Mouse (Mus musculus) kidney, adult 9 months (tissue): Measurements from ENCODE around the gene Camk2n1.

Experiments
- DNase-seq: peaks from one replicate; pipeline ENCODE4 v3.0.0; 2022

Camk2n1 gene

DNA sequence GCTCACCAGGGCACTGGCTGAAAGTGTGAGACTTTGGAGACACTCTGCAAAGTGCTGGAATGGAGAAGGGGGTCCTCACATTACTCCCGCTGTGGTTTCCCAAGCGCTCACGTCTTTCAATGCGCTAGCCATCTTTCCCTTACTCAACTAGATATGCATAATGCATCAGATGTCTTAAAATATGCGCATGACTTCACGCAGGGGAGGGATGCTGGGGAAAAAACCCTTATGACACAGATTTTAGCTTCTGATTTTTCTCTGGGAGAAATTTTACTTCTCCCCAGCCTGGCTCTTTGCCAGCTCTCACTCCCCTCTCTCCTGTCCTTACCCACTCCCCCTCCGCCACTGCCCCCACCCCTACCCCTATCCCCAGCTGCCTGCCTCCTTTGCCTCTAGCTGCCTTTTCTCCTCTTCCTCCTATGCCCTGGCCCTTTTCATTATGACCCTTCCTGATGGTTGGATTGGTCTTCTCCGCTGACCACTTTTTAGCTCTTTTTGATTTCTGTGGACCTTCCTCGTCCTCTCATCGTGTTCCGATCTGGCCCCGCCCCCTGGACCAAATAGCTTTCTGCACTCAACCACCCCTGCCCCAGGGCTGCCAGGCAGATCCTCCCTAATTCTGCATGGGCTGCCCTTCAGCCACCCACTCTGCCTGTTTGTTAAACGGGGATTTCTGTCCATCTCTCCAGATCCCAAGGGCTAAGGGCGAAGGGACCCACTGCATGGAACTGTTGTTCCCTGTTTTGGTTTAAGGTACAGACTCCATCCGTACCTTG lies 6.1 kb upstream of the Camk2n1 start:
- no peak for DNase-seq

DNA sequence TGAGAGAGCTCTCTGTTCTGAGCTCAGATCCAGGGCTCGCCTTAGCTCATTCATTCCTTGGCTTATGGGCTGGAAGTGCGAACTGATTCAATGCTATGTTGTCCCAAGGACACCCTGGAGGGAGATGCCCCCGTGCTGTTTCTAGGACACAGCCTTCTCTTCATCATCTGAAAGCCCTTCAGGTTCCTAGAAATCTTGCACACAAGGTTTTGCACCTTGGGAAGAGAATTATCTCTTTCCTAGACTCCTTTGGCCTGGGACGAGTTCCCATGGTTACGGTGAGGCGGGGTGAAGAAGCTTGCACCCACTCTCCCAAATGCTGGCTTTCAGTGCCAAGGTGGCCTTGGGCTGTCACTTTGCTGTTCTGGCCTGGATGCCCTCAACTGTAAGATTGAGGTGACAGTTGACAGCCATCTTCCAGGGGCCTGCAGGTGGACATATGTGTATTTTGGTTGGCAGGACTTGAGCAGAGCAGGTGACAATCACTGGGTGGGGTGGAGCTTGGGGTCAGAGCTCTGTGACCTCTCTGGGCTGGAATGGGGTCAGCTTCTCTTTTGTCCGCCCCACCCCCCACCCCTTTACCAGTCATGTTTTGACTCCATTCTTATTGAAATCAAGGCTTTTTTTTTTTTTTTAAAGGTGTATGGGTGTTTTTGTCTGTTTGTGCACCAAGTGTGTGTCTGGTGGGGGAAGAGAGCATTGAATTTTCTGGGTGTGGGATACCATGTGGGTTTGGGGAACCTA lies 5.1 kb upstream of the Camk2n1 start:
- no peak for DNase-seq

DNA sequence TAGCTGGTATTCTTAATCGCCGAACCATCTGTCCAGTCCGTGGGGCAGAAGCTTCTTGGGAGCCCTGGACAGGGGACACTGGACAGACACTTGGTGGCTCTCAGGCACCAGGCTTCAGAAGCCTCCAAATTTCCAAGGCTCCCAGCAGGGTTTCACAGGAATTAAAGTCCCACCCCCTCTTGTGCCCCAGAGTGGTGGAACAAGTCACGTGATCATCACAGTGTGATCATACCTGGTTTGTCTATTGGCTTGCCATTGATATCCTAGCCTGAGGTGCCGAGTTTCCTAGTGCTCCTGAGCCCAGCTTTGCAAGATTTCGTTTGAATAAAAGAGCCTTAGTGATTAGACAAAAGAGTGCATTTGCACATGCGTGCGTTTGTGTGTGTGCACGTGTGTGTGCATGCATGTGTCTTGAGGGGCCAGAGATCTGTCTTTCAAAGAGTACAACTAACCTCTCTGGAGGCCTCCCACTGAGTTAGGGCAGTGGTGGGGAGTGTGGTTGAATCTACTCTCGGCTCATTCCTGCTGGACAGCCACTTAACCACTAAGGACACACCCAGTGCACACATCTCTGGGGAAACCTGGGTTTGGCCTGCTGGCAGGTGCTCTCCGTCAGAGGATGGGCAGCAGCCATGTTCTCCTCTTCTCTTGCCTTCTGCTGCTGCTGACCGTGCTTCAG lies 4.3 kb upstream of the Camk2n1 start:
- DNase-seq: no peak

DNA sequence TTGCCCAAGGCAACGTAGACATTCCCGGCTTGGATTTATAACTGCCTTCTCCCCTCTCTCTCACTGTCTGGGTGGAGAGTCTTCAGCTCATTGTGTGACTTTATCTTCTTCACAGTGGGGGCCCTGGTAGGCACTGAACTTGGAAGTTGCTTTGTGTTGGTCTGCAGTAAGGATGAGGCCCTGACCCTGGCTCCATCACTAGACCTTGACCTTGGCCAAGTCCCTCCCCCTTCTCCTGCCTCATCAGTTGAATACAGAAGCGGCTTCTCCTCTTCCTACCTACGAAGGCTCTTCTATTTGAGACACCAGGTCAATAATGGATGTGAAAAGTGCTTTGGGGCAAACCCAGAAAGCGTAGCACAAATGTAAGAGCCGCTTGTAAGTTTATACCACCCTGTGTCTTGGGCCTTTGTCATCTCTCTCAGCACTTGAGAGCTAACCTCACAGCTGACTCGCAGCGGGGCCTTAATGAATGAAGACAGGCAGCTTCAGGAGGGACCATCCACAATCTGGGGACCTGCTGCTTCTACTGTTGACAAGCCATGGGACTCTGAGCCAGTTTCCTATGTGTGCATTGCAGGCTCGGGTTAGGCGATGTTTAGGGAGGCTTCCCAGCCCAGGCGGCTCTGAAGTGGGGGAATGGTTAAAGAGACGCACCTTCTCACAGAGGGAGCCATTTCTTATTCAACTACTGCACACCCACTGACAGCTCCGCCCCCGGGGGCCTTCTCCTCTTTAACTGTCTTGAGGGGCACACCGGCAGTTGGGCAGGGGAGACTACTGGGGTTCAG lies 1.6 kb upstream of the Camk2n1 start:
- DNase-seq: no peak

- peak; percentile 91 for DNase-seq
These were observed 889 bp upstream of the Camk2n1 start for GRCm38 (mm10) chr4:138453097-138453752.

DNA sequence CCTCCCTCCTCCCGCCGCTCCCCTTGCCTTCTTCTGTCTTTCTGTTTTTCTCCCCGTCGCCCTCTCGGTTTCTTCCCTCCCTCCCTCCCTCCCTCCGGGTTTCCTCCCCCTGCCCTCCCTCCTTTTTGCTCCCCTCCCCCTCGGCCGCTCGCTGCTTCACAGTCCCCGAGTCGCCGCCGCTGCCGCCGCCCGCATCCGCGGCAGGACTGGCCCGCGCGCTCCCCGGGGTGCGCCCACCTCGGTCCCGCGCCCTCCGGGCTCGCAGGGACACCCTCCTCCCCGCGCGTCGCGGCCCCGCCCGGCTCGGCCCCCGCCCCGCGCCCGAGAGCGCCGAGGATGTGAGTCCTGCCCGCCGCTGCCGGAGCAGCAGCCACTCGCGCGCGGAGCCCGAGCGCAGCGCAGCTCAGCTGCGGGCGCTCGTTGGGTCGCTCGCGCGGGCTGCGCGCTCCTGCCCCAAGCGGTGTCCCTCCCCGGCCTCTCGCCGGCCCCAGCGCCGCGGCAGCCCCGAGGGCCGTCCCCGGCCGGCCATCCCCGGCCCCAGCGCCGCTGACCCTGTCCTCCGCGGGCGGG lies 542 bp downstream of the Camk2n1 start:
- peak; percentile 69 for DNase-seq

DNA sequence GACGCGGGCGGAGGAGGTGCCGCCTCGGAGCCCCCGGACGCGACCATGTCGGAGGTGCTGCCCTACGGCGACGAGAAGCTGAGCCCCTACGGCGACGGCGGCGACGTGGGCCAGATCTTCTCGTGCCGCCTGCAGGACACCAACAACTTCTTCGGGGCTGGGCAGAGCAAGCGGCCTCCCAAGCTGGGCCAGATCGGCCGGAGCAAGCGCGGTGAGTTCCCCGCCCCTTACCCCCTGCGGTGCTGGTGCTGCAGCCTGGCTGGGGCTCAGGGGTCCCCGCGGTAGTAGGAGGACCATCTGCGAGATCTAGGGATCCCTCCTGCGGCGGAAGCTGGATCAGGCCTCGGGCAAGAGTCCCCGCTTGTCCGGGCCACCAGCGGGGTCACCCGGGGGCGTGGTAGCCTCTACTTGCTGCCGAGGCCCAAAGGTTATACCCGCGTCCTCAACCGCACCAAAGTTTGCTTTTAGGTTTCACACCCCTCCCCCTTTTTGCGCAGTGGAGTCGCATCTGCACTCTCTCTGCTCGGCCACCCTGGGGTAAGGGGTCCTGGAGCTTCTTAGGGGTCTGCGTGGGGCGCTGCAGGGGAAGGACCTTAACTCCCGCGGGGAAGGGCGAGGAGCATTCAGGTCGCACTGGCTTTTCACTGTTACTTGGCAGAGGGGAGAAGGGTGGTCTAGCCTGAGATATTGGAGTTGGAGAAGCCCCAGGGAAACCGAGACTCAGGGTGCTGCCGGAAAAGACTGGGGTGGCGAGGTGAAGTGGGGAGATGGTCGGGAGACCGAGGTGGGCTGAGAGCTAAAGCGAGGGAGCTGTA lies 1.2 kb downstream of the Camk2n1 start:
- peak; percentile 78 for DNase-seq

- DNase-seq: peak; percentile 44
These were observed 1.8 kb downstream of the Camk2n1 start for GRCm38 (mm10) chr4:138455956-138456341.

DNA sequence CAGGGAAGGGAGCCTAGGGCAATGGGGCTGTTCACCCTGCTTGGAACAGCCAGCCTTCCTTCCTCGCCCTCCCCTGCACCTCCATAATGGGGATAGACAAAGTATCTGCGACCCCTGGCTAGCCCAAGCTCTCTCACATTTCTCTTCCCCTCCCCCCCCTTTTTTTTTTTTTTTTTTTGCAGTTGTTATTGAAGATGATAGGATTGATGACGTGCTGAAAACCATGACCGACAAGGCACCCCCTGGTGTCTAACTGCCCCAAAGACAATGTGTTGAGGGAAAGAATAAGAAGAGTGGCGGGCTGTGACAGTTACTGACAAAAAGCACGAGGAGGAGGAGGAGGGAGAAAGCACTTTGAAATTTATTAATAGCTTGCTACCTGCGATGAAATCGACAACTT lies 2.4 kb downstream of the Camk2n1 start:
- DNase-seq: no peak

- no peak for DNase-seq
These were observed 3.0 kb downstream of the Camk2n1 start for GRCm38 (mm10) chr4:138457091-138457490.

DNA sequence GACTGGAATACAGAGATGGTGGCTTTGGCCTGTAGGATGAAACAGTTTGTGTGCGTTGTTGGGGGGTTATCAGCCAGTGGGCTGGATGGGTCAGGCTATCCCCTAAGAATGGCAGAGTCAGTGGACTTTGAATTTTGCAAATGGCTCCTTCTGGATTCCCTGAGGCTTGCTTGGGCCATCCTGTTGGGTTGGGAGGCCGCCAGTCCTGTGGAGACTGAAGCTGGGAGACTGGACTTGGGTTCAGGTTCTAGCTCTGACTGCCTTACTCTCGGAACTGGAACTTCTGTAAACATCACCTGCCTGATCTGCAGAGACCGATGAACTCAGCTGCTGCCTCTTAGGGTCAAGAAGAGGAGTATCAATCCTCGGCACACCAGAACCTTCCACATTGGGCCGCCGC lies 4.1 kb downstream of the Camk2n1 start:
- peak; percentile 50 for DNase-seq

DNA sequence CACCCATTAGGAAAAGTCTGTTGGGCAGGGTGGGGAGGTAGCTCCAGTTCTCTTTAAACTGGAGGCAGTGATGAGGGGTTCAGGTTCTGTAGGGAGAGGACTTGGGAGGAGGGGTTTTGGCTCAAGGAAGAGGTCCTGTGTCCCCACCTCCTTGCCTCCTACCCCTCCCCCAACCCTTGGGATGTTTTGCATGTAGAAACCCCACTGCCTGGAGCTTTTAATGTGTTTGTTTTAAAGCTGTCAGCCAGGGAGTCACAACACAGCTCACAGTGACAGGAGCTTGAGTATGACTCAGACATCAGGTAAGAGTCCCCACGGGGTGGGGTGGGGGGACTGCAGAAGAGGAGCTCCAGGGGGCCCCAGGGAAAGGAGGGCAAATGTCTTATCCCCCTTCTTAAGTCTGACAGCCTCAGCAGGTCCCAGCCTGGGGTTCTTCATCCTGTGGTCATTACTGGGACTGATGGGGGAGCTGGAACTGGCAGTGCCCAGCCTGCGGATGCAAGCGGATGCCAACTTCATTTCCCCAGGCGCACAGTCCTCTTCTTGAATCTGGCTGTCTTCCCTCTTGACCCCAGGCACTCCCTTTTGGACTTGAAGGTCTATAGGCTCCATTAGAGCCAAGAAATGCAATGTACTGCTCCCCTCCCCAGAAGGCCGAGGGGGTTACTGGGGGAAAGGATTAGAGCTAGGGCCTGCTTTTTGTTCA lies 4.8 kb downstream of the Camk2n1 start:
- DNase-seq: peak; percentile 50

- peak; percentile 90 for DNase-seq
These were observed 5.7 kb downstream of the Camk2n1 start for GRCm38 (mm10) chr4:138459775-138460174.

DNA sequence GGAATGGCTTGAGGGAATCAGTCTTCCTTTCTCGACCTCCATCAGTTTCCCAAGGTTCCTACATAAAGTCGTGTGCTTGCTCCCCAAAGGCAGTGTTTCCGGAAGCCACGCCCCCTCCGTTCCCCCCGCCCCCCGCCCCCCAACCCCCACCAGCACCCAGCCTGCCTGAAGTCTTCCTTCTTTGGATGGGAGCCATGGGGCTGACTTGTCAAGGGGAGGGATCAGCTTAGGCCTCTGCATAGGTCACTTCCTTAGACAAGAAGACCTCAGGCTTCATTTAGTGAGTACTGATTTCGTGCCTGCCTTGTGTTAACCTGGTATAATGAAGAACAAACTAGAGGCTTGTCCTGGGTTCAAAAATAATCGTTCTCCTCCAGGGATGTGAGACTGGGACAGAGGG lies 6.8 kb downstream of the Camk2n1 start:
- peak; percentile 72 for DNase-seq

GRCm38 (mm10) chr4:138461471-138461870 lies 7.4 kb downstream of the Camk2n1 start:
- no peak for DNase-seq

GRCm38 (mm10) chr4:138462971-138463831 lies 9.1 kb downstream of the Camk2n1 start:
- DNase-seq: peak; percentile 80

- peak; percentile 99 for DNase-seq
These were observed 9.8 kb downstream of the Camk2n1 start for GRCm38 (mm10) chr4:138463832-138464487.

GRCm38 (mm10) chr4:138464667-138465353 lies 10.7 kb downstream of the Camk2n1 start:
- DNase-seq: peak; percentile 97
